Mouse (Mus musculus) heart, postnatal 0 days (tissue): ENCODE measurements at regions not wholly inside any gene's neighbourhood (a gene's known extent, or its start where the extent isn't known, plus 50 kb on each side); places are given as distances from the start of the nearest gene placed in this dataset.

Experiments
- CTCF ChIP-seq: IDR thresholded peaks from 2 replicates; pipeline ENCODE4 v1.5.1; 2016; ENCODE audit warnings: antibody characterized with exemption, control low read depth, low read depth
- EP300 ChIP-seq: IDR thresholded peaks from 2 replicates; pipeline ENCODE4 v1.6.1; 2016; ENCODE audit warnings: antibody characterized with exemption, low read depth

DNA sequence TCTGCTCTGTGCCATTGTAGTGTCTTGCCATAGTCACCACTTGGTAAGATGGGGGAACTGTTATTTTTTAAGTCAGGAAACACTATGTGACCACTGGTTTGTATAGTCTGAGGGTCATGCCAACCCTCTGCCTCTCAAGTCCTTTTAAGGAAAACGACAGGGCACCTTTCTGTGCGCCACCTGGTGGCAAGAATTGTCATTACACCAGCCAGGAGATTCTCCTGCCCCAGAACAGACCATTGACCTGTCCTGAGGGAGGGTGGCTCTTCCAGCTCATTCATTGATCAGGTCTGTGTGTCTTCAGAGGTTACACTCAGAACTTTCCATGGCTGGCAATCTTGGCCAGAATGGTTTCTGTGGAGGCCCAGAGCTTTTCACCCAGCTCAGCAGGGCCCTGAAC lies 166.9 kb downstream of the Bmp7 start:
- TF ChIP-seq CTCF (peak; percentile 79), EP300 (no peak)
